Mouse (Mus musculus) gastrocnemius, adult 2 months (tissue): ENCODE measurements around the gene Slc37a1. TPM values are rescaled to one million over a fixed set of nuclear protein-coding genes. Genes with fewer than 3 reads are reported as not detected.

ENCODE experiments used
- DNase-seq: peaks from one replicate; pipeline ENCODE4 v3.0.0; 2022
- H3K27ac ChIP-seq: fragments of 200-600 bp; 2 replicates; pipeline ENCODE4 v1.8.1; 2022; ENCODE audit warnings: mild to moderate bottlenecking
- H3K4me3 ChIP-seq: fragments of 200-600 bp; 2 replicates; pipeline ENCODE4 v1.8.1; 2022; ENCODE audit warnings: mild to moderate bottlenecking, moderate library complexity
- CTCF ChIP-seq: fragments of 200-600 bp; IDR thresholded peaks from 2 replicates; pipeline ENCODE4 v1.8.1; 2022; ENCODE audit warnings: antibody characterized with exemption, mild to moderate bottlenecking, moderate library complexity
- intact Hi-C: fragments of 180-260 bp; cut with DNase I; formaldehyde crosslinking; loops from one replicate; pipeline ENCODE4 v1.15.1; 2025
- long read RNA-seq, 2 experiments: library from polyadenylated mRNA; stranded (forward); transcript quantifications; one replicate each; pipeline ENCODE4 v2.0.0; 2021
- total RNA-seq, 2 experiments: library from RNA; stranded (reverse); gene quantifications; 2 replicates each; pipeline ENCODE4 v1.2.3; 2021

The Slc37a1 gene
- 1 to 10 TPM; 3.0 to 4.2 TPM for total RNA-seq
- long read RNA-seq, experiment 1, transcript Slc37a1-201 (20 exons, 3,389 nt): major isoform, 5 of 6 reads
- long read RNA-seq, experiment 1, partial matches to known transcripts: 0 of 6 reads
- long read RNA-seq, experiment 1, other reads (novel, unspliced or antisense): 1 of 6 reads
- long read RNA-seq, experiment 2, partial matches to known transcripts: 1 of 1 reads
- long read RNA-seq, experiment 2, other reads (novel, unspliced or antisense): 0 of 1 reads

GRCm38 (mm10) chr17:31286492-31286891 lies at the start of gene Slc37a1:
Gene Slc37a1 (plus strand): TSS chr17:31286792.
- Histone ChIP-seq H3K27ac (no peak within 1 kb of the TSS), H3K4me3 (no peak within 1 kb of the TSS)
- intact Hi-C loops: no loop called here
- TF ChIP-seq CTCF: no peak
- no peak for DNase-seq

- no peak overlapping the region for H3K4me3 ChIP-seq
- H3K27ac ChIP-seq: no peak overlapping the region
- intact Hi-C loops: no loop called here
- DNase-seq: no peak
- no peak for TF ChIP-seq CTCF
These were observed 48.2 kb upstream of the Slc37a1 start for GRCm38 (mm10) chr17:31238234-31239020.

GRCm38 (mm10) chr17:31241156-31241555 lies 45.4 kb upstream of the Slc37a1 start:
- Histone ChIP-seq H3K27ac (no peak overlapping the region), H3K4me3 (no peak overlapping the region)
- no peak for DNase-seq
- intact Hi-C loops: no loop called here
- TF ChIP-seq CTCF: no peak

- TF ChIP-seq CTCF: peak; percentile 58
- no peak for DNase-seq
- Histone ChIP-seq H3K27ac (no peak overlapping the region), H3K4me3 (no peak overlapping the region)
- intact Hi-C loops: no loop called here
These were observed 43.8 kb upstream of the Slc37a1 start for GRCm38 (mm10) chr17:31242764-31243163.

- intact Hi-C loops: no loop called here
- Histone ChIP-seq H3K27ac (no peak overlapping the region), H3K4me3 (no peak overlapping the region)
- DNase-seq: no peak
- TF ChIP-seq CTCF: no peak
These were observed 41.3 kb upstream of the Slc37a1 start for GRCm38 (mm10) chr17:31245321-31245720.

- no peak for DNase-seq
- H3K27ac ChIP-seq: no peak overlapping the region
- TF ChIP-seq CTCF: no peak
- no peak overlapping the region for H3K4me3 ChIP-seq
- intact Hi-C loops: no loop called here
These were observed 39.4 kb upstream of the Slc37a1 start for GRCm38 (mm10) chr17:31247144-31247543.

- TF ChIP-seq CTCF: no peak
- no peak overlapping the region for H3K4me3 ChIP-seq
- no peak for DNase-seq
- no peak overlapping the region for H3K27ac ChIP-seq
- intact Hi-C loops: loop anchor here (1.0 to 2.0 kb wide), 4 partner anchors 17 to 89 kb away; no protein-coding TSS in a partner anchor
These were observed 32.6 kb upstream of the Slc37a1 start for GRCm38 (mm10) chr17:31253951-31254350.

GRCm38 (mm10) chr17:31254463-31254931 lies 32.1 kb upstream of the Slc37a1 start:
- DNase-seq: peak; percentile 91
- intact Hi-C loops: loop anchor here (1.0 to 2.0 kb wide), 4 partner anchors 17 to 88 kb away; no protein-coding TSS in a partner anchor
- no peak overlapping the region for H3K4me3 ChIP-seq
- peak; percentile 99; the same call in 1 of the 2 replicates for TF ChIP-seq CTCF
- peak overlapping the region; percentile 32 for H3K27ac ChIP-seq

- peak overlapping the region; percentile 90 for H3K27ac ChIP-seq
- H3K4me3 ChIP-seq: peak overlapping the region; percentile 60
- intact Hi-C loops: loop anchor here (5.0 kb wide), 1 partner anchor 235 kb away; no protein-coding TSS in a partner anchor
- no peak for DNase-seq
- TF ChIP-seq CTCF: 0 out of 2 replicates have a peak, but pooled peaks have one; percentile 5
These were observed 29.4 kb upstream of the Slc37a1 start for GRCm38 (mm10) chr17:31257149-31257548.

GRCm38 (mm10) chr17:31257898-31258297 lies 28.7 kb upstream of the Slc37a1 start:
- intact Hi-C loops: loop anchor here (5.0 kb wide), 1 partner anchor 234 kb away; no protein-coding TSS in a partner anchor
- no peak for TF ChIP-seq CTCF
- peak overlapping the region; percentile 60 for H3K4me3 ChIP-seq
- peak overlapping the region; percentile 90 for H3K27ac ChIP-seq
- peak; percentile 58 for DNase-seq

- H3K27ac ChIP-seq: peak overlapping the region; percentile 90
- no peak for TF ChIP-seq CTCF
- intact Hi-C loops: loop anchor here (5.0 kb wide), 1 partner anchor 234 kb away; no protein-coding TSS in a partner anchor
- DNase-seq: peak; percentile 88
- H3K4me3 ChIP-seq: peak overlapping the region; percentile 60
These were observed 28.2 kb upstream of the Slc37a1 start for GRCm38 (mm10) chr17:31258310-31258865.

GRCm38 (mm10) chr17:31259145-31259544 lies 27.4 kb upstream of the Slc37a1 start:
- Histone ChIP-seq H3K4me3 (peak overlapping the region; percentile 18; the same call in 1 of the 2 replicates), H3K27ac (peak overlapping the region; percentile 90)
- no peak for TF ChIP-seq CTCF
- intact Hi-C loops: loop anchor here (5.0 kb wide), 1 partner anchor 233 kb away; no protein-coding TSS in a partner anchor
- peak; percentile 55 for DNase-seq
